Mouse (Mus musculus): ENCODE results near the gene Abhd14a. TPM values are rescaled to one million over a fixed set of nuclear protein-coding genes. Genes with fewer than 3 reads are reported as not detected.
A peak's percentile ranks its signal among the peaks of the same experiment; 100 is the strongest.

The Abhd14a gene
- polyA plus RNA-seq, 2 experiments, result 14.3 to 16.4 TPM

GRCm38 (mm10) chr9:106477649-106478048 lies 30.2 kb upstream of the Abhd14a start:
- H3K36me3 ChIP-seq (replicated peaks; ENCODE audit: control insufficient read depth, insufficient read depth, low read depth), result no peaks in the 10 kb centered on the region; the same call in 1 of the 2 replicates
- no peak for TF ChIP-seq CTCF (IDR thresholded peaks at IDR 0.05; ENCODE audit: low read depth)
- no peak for TF ChIP-seq EP300 (IDR thresholded peaks at IDR 0.05; ENCODE audit: low read depth)
- H3K4me3 ChIP-seq (ENCODE audit: insufficient read depth in 1 of 2, low read depth in 2 of 2, low read length in 2 of 2), result peak overlapping the region; percentile 63 to 75
- ATAC-seq (ENCODE audit: insufficient read depth) (no peak), DNase-seq (ENCODE audit: low read depth in 3 of 3, low spot score in 3 of 3) (no peak)
- H3K4me1 ChIP-seq (replicated peaks; ENCODE audit: control insufficient read depth in 2 of 2, insufficient read depth in 2 of 2, low read length in 1 of 2), result peaks cover 6 to 12% of the 10 kb centered on the region in 2 experiments; a peak in 3 of 4 replicates
- under 1% methylated on average over 16 of the region's 16 CpGs for WGBS (ENCODE audit: insufficient replicate concordance)
- H3K9me3 ChIP-seq (ENCODE audit: control insufficient read depth, low read length), result no peaks in the 10 kb centered on the region
- H3K4me2 ChIP-seq (ENCODE audit: low read depth), result peak overlapping the region; percentile 92
- H3K27ac ChIP-seq, result no peak overlapping the region
- H3K9ac ChIP-seq (replicated peaks), result peak overlapping the region; percentile 55
- no peaks in the 10 kb centered on the region for H3K27me3 ChIP-seq (ENCODE audit: control insufficient read depth, insufficient read depth, low read length)

DNA sequence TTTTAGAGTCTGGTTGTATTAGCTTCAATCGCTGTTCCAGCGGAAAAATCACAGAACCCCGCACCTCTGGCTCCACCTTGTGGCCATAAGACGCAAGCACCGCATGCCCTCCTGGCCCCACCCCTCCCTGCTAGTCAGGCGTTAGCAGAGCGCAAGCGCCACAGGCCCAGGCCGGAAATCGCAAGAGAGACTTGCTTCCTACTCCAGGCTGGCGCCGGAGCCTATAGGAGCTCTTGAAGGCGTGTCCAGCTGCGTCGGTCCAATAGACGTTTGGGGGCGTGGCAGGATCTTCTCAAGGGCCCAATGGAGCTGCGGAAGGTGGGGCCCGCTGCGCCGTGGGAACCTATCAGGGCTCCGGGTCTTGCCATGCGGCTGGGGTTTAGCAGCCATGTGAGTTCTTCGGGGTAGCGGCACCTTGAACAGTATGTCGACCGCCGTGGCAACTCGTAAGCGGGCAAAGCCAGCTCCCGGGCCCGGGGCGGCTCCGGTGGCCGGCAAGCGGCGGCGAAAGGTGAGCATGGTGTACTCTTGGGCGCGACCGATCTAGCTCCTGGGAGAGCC lies 29.5 kb upstream of the Abhd14a start, which contains the start of gene Parp3:
TSS of gene Parp3 (minus strand) at position 26 of the 561 bp plus-strand sequence.
- H3K4me1 ChIP-seq (replicated peaks; ENCODE audit: control insufficient read depth in 2 of 2, insufficient read depth in 2 of 2, low read length in 1 of 2), result peaks cover 6 to 12% of the 10 kb centered on the region in 2 experiments; a peak in 3 of 4 replicates
- TF ChIP-seq CTCF (IDR thresholded peaks at IDR 0.05; ENCODE audit: low read depth) (peak; percentile 98), EP300 (IDR thresholded peaks at IDR 0.05; ENCODE audit: low read depth) (no peak)

GRCm38 (mm10) chr9:106476002-106476923 lies 28.8 kb upstream of the Abhd14a start:
- Histone ChIP-seq H3K27ac (no peak overlapping the region), H3K4me2 (ENCODE audit: low read depth) (peak overlapping the region; percentile 92), H3K4me3 (ENCODE audit: insufficient read depth in 1 of 2, low read depth in 2 of 2, low read length in 2 of 2) (peak overlapping the region in 1 of 2 experiments; percentile 25; a peak in 2 of 4 replicates), H3K27me3 (ENCODE audit: control insufficient read depth, insufficient read depth, low read length) (no peaks in the 10 kb centered on the region), H3K36me3 (replicated peaks; ENCODE audit: control insufficient read depth, insufficient read depth, low read depth) (no peaks in the 10 kb centered on the region), H3K9ac (replicated peaks) (no peak overlapping the region), H3K9me3 (ENCODE audit: control insufficient read depth, low read length) (no peaks in the 10 kb centered on the region), H3K4me1 (replicated peaks; ENCODE audit: control insufficient read depth in 2 of 2, insufficient read depth in 2 of 2, low read length in 1 of 2) (peaks cover 6 to 12% of the 10 kb centered on the region in 2 experiments; a peak in 3 of 4 replicates)
- TF ChIP-seq EP300 (IDR thresholded peaks at IDR 0.05; ENCODE audit: low read depth) (no peak), CTCF (IDR thresholded peaks at IDR 0.05; ENCODE audit: low read depth) (no peak)
- ATAC-seq (ENCODE audit: insufficient read depth) (peak; percentile 7; the same call in 1 of the 2 replicates), DNase-seq (ENCODE audit: low read depth in 3 of 3, low spot score in 3 of 3) (no peak)
- 16% methylated on average over 16 of the region's 16 CpGs for WGBS (ENCODE audit: insufficient replicate concordance)

More for the DNA sequence above, 29.5 kb upstream of the Abhd14a start, which contains the start of gene Parp3:
- Histone ChIP-seq H3K27ac (no peak within 1 kb of the TSS), H3K4me2 (ENCODE audit: low read depth) (peak within 1 kb of the TSS; percentile 92), H3K36me3 (replicated peaks; ENCODE audit: control insufficient read depth, insufficient read depth, low read depth) (no peaks in the 10 kb centered on the region), H3K9me3 (ENCODE audit: control insufficient read depth, low read length) (no peaks in the 10 kb centered on the region), H3K4me3 (ENCODE audit: insufficient read depth in 1 of 2, low read depth in 2 of 2, low read length in 2 of 2) (peak within 1 kb of the TSS; percentile 63 to 75), H3K9ac (replicated peaks) (peak within 1 kb of the TSS; percentile 55), H3K27me3 (ENCODE audit: control insufficient read depth, insufficient read depth, low read length) (no peaks in the 10 kb centered on the region)
- WGBS (ENCODE audit: insufficient replicate concordance), result under 1% methylated on average over 41 of the region's 41 CpGs
- ATAC-seq (ENCODE audit: insufficient read depth), result peak; percentile 99
- DNase-seq (ENCODE audit: low read depth in 3 of 3, low spot score in 3 of 3), result peak; percentile 99 to 100 (median 100)

- WGBS (ENCODE audit: insufficient replicate concordance), result 68% methylated on average over 10 of the region's 10 CpGs
Measured at GRCm38 (mm10) chr9:106475663-106476001, 28.2 kb upstream of the Abhd14a start, which contains the start of gene Rrp9. Gene Rrp9, plus strand, starts transcription at chr9:106475963.

More at GRCm38 (mm10) chr9:106475663-106476001, 28.2 kb upstream of the Abhd14a start, which contains the start of gene Rrp9:
- H3K4me3 ChIP-seq (ENCODE audit: insufficient read depth in 1 of 2, low read depth in 2 of 2, low read length in 2 of 2), result peak within 1 kb of the TSS in 1 of 2 experiments; percentile 25; a peak in 2 of 4 replicates
- H3K4me2 ChIP-seq (ENCODE audit: low read depth), result peak within 1 kb of the TSS; percentile 92
- DNase-seq (ENCODE audit: low read depth in 3 of 3, low spot score in 3 of 3) (no peak), ATAC-seq (ENCODE audit: insufficient read depth) (no peak)
- no peak within 1 kb of the TSS for H3K27ac ChIP-seq
- H3K9ac ChIP-seq (replicated peaks), result no peak within 1 kb of the TSS
- H3K36me3 ChIP-seq (replicated peaks; ENCODE audit: control insufficient read depth, insufficient read depth, low read depth), result no peaks in the 10 kb centered on the region
- no peak for TF ChIP-seq EP300 (IDR thresholded peaks at IDR 0.05; ENCODE audit: low read depth)
- TF ChIP-seq CTCF (IDR thresholded peaks at IDR 0.05; ENCODE audit: low read depth), result no peak
- H3K4me1 ChIP-seq (replicated peaks; ENCODE audit: control insufficient read depth in 2 of 2, insufficient read depth in 2 of 2, low read length in 1 of 2), result peaks cover 6 to 12% of the 10 kb centered on the region in 2 experiments; a peak in 3 of 4 replicates
- H3K27me3 ChIP-seq (ENCODE audit: control insufficient read depth, insufficient read depth, low read length), result no peaks in the 10 kb centered on the region
- H3K9me3 ChIP-seq (ENCODE audit: control insufficient read depth, low read length), result no peaks in the 10 kb centered on the region
